Mouse (Mus musculus): Measurements from ENCODE around the gene Srgap1. TPM values are rescaled to one million over a fixed set of nuclear protein-coding genes. Genes with fewer than 3 reads are reported as not detected.

Srgap1 gene
- polyA plus RNA-seq, 1 experiment from 2014 or later, result 0.70 TPM

DNA sequence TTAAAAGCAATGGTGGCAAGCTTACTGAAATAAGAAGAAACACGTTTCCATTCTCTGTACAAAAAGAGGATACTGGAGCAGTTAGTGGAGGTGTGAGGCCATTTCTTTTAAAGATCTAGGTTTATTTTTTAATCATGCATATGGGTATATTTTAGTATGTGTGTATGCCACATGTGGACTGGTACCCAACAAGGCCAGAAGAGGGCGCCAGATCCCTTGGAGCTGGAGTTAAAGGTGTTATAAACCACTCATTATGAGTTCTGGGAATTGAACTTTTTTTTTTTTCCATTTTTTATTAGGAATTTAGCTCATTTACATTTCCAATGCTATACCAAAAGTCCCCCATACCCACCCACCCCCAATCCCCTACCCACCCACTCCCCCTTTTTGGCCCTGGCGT is 279.8 kb downstream of the Srgap1 start:
- peak; percentile 7 for DNase-seq (ENCODE audit: low spot score)

DNA sequence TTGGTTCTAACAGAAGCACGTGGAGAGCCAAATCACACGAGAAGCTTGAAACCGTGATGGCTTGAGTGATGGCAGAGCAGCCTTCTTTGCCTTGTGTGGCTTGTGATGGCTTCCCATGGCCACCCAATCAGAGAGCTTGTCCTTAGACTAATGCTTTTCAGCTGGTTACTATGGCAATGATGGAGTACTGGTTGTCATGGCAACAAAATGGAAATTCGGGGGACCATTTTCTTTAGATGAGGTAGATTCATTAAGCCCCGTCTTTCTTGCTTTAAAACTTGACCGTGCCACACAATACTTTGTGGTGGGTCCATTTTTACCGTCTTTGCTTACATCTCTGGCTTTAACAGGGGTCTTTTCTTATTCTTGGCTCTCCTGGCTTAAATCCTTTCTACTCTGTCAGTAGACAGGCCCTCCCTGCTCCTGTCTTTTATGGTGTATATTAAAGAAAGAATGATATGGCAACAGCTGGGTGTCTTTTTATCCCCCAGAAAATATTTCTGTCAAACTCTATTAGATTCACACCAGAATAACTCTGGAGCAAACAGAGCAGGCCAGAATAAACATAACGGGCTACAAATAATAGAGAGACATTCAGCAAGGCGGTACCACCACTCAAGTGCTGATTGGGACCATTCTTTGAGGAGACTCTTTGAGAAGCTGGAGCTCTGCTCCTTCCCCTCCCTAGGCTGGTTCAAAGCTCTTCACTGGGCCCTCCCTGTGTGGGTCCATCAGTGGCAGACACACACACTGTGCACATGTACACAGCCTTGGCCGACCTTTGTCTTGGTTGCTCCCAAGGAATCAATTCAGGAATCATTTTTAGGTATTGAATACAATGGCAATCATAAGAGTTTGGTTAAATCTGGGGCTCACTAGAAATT is 281.7 kb downstream of the Srgap1 start:
- DNase-seq (ENCODE audit: low spot score), result no peak

GRCm38 (mm10) chr10:121764469-121765173 is 282.5 kb downstream of the Srgap1 start:
- no peak for DNase-seq (ENCODE audit: low spot score)

DNA sequence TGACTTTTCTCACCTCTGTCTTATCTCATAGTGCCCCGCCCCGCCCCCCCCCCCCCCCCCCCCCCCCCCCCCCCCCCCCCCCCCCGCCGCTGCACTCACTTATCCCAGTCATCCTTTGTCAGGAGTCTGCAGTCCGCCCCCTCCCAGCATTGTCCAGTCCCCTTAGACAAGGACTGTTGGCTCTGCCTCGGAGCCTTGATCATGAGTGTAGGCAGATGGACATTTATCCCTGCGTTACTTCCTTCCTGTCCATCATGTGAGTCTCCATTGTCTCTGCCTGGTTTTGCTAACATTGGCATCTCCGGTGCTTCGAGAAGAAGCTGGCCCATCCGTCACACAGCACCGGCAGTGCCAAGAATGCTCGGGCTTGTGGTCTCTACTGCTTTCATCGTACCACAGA is 283.9 kb downstream of the Srgap1 start:
- DNase-seq (ENCODE audit: low spot score), result no peak

DNA sequence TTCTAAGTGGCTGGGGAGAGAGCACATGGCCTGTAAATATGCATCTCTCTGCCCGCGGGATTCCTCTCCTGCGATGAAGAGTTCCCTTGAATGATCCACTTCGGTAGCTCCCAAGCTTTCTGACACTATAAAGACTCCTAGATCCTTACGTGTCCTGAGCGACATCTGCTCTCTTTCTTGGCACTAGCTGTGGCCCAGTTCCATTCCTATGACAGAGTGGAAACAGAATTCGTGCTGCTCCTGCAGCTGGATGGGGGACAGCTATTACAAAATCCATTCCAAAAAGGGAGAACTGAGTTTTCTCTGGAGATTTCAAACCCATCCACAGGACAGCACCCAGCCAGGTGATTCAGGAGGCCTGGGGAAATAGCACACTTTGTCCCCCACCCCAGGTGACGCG is 285.0 kb downstream of the Srgap1 start:
- no peak for DNase-seq (ENCODE audit: low spot score)

DNA sequence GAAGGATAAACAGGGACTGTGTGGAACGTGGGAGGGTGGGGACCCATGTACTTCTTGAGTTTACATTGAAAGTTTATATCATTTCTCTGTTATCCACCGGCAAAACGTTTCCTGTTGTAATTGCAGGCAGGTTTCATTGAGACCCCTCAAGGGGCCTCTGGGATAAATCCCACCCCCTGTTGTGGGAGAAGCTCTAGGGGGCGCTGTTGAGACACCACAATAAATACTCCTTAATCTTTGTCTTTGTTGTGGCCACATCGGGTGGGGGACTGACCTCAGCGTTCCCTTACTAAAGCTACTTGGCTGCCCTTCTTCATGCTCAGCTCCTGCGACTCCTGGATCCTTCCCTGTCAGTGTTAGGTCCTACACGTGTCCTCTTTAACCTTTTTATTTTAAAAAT is 288.0 kb downstream of the Srgap1 start:
- DNase-seq (ENCODE audit: low spot score), result no peak

- DNase-seq (ENCODE audit: low spot score), result no peak
These were observed 290.4 kb downstream of the Srgap1 start for GRCm38 (mm10) chr10:121756677-121757076.

DNA sequence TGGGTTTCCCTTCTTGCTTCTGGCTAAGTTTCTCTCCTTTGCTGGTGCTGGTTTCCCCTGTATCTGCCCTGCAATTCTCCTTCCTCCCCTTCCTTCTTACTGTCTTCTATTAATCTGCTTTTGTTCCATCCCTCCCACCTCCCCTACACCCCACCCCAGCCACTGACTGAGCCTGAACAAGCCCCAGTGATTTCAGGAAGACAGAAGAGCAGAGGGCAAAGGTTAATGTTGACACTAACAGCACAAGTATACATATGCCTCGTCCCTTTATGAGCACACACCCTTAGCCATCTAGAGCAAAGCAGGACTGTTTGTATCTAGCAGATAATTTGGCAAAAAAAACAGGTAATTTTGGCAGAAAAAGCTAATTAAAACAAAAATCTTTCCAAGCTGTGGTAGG is 291.3 kb downstream of the Srgap1 start:
- DNase-seq (ENCODE audit: low spot score), result no peak

DNA sequence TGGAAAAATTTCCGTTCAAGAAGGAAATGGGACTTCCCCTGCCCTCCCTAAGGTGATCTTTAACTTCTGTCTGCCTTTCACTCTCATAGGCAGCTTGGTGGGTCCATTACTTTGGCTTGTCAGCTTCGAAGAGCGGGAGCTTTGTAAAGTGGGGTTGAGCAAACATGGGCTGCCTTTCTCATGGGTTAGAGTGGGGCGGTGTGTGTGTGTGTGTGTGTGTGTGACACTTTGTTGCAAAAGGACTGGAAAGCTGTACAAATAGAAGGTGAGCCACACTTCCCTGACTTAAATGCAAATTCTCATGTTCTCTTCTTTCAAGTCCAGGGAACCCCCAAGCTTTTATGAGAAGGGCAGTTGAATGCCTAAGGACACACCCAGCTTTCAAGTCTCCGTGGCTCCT is 292.9 kb downstream of the Srgap1 start:
- no peak for DNase-seq (ENCODE audit: low spot score)

DNA sequence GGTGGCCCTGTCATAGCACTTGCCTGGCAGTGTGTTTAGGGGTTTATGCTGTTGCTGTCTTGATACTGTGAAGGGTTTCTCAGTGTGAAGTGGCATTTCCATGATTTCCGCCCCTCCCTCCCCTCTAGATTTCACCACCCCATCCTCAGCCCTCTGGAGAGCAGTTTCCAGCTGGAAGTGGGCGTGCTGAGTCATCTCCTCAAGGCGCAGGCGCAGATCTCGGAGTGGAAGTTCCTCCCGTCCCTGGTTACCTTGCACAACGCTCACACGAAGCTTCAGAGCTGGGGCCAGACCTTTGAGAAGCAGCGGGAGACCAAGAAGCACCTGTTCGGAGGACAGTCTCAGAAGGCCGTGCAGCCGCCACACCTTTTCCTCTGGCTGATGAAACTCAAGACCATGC is 296.9 kb downstream of the Srgap1 start:
- DNase-seq (ENCODE audit: low spot score), result no peak

- no peak for DNase-seq (ENCODE audit: low spot score)
These were observed 304.8 kb downstream of the Srgap1 start for GRCm38 (mm10) chr10:121742336-121742735.

DNA sequence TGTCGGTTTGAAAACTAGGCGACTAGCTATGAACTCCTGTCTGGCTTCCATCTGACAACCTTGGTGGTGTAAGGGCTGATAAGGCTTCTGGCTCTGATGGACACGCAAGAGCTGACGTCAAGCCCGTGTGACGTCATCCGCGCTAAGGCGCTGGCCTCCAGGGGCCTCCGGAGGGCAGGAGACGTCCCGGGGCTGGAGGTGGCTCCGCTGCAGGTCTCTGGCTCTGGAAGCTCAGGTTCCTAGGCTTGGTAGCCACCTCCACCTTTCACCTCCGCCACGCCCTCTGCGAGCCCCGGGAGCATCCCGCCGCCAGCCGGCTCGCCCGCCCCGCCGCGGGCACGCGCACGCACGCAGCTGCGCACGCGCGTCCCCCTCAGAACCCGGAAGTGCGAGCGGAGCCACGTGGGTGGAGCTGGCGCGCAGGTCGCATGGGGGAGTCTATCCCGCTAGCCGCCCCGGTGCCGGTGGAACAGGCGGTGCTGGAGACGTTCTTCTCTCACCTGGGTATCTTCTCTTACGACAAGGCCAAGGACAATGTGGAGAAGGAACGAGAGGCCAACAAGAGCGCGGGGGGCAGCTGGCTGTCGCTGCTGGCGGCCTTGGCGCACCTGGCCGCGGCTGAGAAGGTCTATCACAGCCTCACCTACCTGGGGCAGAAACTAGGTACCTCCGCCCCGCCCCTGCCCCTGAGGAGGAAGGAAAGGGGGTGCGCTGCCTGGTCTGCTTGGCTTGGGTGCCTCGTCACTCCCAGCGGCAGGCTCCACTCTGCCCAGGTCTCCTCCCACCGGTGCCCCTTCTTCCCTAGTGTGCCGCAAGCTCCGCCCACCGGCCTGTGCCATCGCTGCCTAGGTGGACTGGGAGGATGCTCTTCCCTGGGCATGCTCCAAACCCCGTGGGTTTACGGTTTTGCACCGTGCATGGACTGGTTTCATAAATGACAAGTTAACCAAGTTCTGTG is 307.3 kb downstream of the Srgap1 start, which contains the start of gene BC048403:
Gene BC048403 (plus strand): TSS at position 390 of the 958 bp plus-strand sequence.
- DNase-seq (ENCODE audit: low spot score), result peak; percentile 90

- no peak for DNase-seq (ENCODE audit: low spot score)
These were observed 309.9 kb downstream of the Srgap1 start for GRCm38 (mm10) chr10:121737256-121737655.

DNA sequence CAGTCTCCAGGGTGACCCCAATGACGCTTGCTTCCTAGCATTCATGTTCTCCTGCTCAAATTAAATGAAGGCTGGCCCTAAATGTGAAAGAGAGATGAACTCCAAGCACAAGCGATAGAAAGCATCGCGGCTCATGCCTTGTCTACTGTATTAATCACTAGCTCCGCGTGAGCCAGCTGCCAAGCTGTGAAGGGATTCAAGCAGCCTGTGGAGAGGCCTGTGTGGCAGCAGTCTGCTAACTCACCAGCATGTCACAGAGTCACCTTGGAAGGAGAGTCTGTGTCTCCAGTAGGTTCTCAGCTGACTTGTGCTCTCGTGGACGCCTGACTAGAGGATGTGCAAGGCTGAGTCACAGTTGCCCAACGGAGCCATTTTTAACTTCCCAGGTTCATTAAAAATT is 314.6 kb downstream of the Srgap1 start:
- DNase-seq (ENCODE audit: low spot score), result no peak

- DNase-seq (ENCODE audit: low spot score), result no peak
These were observed 315.9 kb downstream of the Srgap1 start for GRCm38 (mm10) chr10:121731048-121731725.

Other genes starting within 250 kb of the Srgap1 start
- 36.7 and 39.2 TPM in 2 replicates for gene Rxylt1, start 50.1 kb upstream of the Srgap1 start, polyA plus RNA-seq (2015; fragmentation: Nextera tagmentation; extraction: Ambion mirVana)